Mouse (Mus musculus) small intestine, adult 10 weeks (tissue): Measurements from ENCODE around the gene Adamts20. TPM values are rescaled to one million over a fixed set of nuclear protein-coding genes. Genes with fewer than 3 reads are reported as not detected.

Experiments used
- polyA plus RNA-seq: library from polyadenylated mRNA; stranded (reverse); fragments of 350-450 nt; fragmentation: Illumina TruSeq; extraction: RNeasy Lipid Tissue Mini Kit (QIAGEN cat#74804); gene quantifications from one replicate; pipeline ENCODE4 v1.2.3, GENCODE M21; 2014; ENCODE audit warnings: low replicate concordance

Gene Adamts20
- polyA plus RNA-seq = 0.07 TPM

DNA sequence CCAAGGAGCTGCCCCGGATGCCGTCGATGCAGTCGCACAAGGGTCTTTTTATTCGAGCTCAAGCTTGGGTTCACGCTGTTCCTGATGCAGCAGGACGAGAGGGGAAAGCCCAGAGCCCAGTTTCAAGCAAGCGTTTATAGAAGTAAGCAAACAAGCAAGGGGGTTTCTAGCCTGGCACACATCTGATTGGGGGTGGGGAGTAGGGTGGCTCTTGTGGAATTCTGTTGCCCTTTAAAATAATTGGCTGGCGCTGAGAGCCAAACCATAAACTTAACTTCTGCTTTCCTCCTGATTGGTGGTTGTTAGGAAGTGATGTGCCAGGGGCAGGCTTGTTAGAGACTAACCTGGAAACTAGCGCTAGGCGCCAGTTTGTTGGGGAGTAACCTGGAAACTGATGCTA, at the start of gene Adamts20:
Gene Adamts20, minus strand, starts transcription at position 101 of the 400 bp plus-strand sequence.

Other genes starting within 250 kb of the Adamts20 start
- gene Pus7l, start 78.1 kb upstream of the Adamts20 start, polyA plus RNA-seq = 3.8 TPM
- 19.9 TPM for gene Irak4, start 78.2 kb upstream of the Adamts20 start, polyA plus RNA-seq
- 269 TPM for gene Twf1, start 124.5 kb upstream of the Adamts20 start, polyA plus RNA-seq
- 38.6 TPM for gene Tmem117, start 163.8 kb upstream of the Adamts20 start, polyA plus RNA-seq